Mouse (Mus musculus) CH12.LX (cell line): ENCODE measurements around the gene Unc119. TPM values are rescaled to one million over a fixed set of nuclear protein-coding genes. Genes with fewer than 3 reads are reported as not detected.

Source experiments
- DNase-seq: peaks from one replicate; pipeline ENCODE4 v3.0.0-alpha.2; 2013; ENCODE audit errors: extremely low read depth
- H3K27ac ChIP-seq: 2 replicates; pipeline ENCODE4 v1.5.1; 2012; ENCODE audit warnings: low read depth, mild to moderate bottlenecking, control low read depth, moderate library complexity; ENCODE audit not compliant: insufficient read depth
- H3K27me3 ChIP-seq: replicated peaks from 2 replicates; pipeline ENCODE3; 2012; ENCODE audit warnings: inconsistent platforms
- H3K36me3 ChIP-seq, 2 experiments: replicated peaks in 1 of 2; 2 replicates each; pipeline versions ENCODE3 to v1.6.1; 2012; ENCODE audit warnings: inconsistent platforms in 1 of 2, low read length in 1 of 2, mild to moderate bottlenecking in 1 of 2, mixed read lengths in 1 of 2, moderate library complexity in 1 of 2; ENCODE audit not compliant: control insufficient read depth in 1 of 2, insufficient read depth in 1 of 2
- H3K4me1 ChIP-seq, 2 experiments: 2 replicates each; pipeline ENCODE4 v1.6.1; 2012; ENCODE audit warnings: inconsistent platforms in 1 of 2, moderate library complexity in 1 of 2; ENCODE audit not compliant: insufficient read depth in 2 of 2, control insufficient read depth in 1 of 2
- H3K4me2 ChIP-seq: 2 replicates; pipeline ENCODE4 v1.6.1; 2012; ENCODE audit warnings: low read depth, mild to moderate bottlenecking, control low read depth; ENCODE audit not compliant: poor library complexity, insufficient read depth, severe bottlenecking
- H3K4me3 ChIP-seq, 3 experiments: fragments of 150-350 bp in 1 of 3; sonication (generic) in 1 of 3; replicated peaks in 1 of 3; 2 replicates each; pipeline versions ENCODE3 to v1.5.1; 2011 to 2012; ENCODE audit warnings: low read depth in 2 of 3, low read length in 2 of 3, mild to moderate bottlenecking in 2 of 3, moderate library complexity in 2 of 3, control low read depth in 1 of 3, improper control_type of control experiment in 1 of 3, inconsistent platforms in 1 of 3, mixed read lengths in 1 of 3; ENCODE audit not compliant: poor library complexity in 1 of 3
- H3K79me2 ChIP-seq: replicated peaks from 2 replicates; pipeline ENCODE4 v1.6.1; 2012; ENCODE audit warnings: mild to moderate bottlenecking, moderate library complexity; ENCODE audit not compliant: control insufficient read depth, poor library complexity, insufficient read depth, severe bottlenecking; ENCODE audit errors: extremely low read depth
- H3K9ac ChIP-seq: 2 replicates; pipeline ENCODE4 v1.6.1; 2012; ENCODE audit warnings: low read depth, mild to moderate bottlenecking, control low read depth, moderate library complexity; ENCODE audit not compliant: insufficient read depth
- H3K9me3 ChIP-seq: replicated peaks from 2 replicates; pipeline ENCODE3; 2012; ENCODE audit warnings: low read length, inconsistent platforms, mixed read lengths
- BHLHE40 ChIP-seq: IDR thresholded peaks from 2 replicates; pipeline ENCODE4 v1.6.1; 2011; ENCODE audit warnings: mild to moderate bottlenecking, low read depth, low read length, improper control_type of control experiment
- CHD2 ChIP-seq: IDR thresholded peaks from 2 replicates; pipeline ENCODE4 v1.6.1; 2011; ENCODE audit warnings: low read length, improper control_type of control experiment
- CTCF ChIP-seq, 2 experiments: IDR thresholded peaks in 1 of 2; conservative IDR thresholded peaks in 1 of 2; 2 replicates each; pipeline ENCODE4 v1.5.1; 2011 to 2012; ENCODE audit warnings: low read depth in 2 of 2, low read length in 2 of 2, improper control_type of control experiment in 1 of 2, inconsistent platforms in 1 of 2, mild to moderate bottlenecking in 1 of 2, moderate library complexity in 1 of 2
- E2F4 ChIP-seq: IDR thresholded peaks from 2 replicates; pipeline ENCODE4 v1.6.1; 2011; ENCODE audit warnings: low read depth, low read length, improper control_type of control experiment; ENCODE audit not compliant: insufficient replicate concordance
- ELF1 ChIP-seq: IDR thresholded peaks from 2 replicates; pipeline ENCODE4 v1.6.1; 2014; ENCODE audit warnings: low read depth, mild to moderate bottlenecking, inconsistent platforms, low read length, improper control_type of control experiment
- EP300 ChIP-seq: IDR thresholded peaks from 2 replicates; pipeline ENCODE4 v1.6.1; 2011; ENCODE audit warnings: low read length, improper control_type of control experiment
- ETS1 ChIP-seq: conservative IDR thresholded peaks from 2 replicates; pipeline ENCODE4 v1.6.1; 2012; ENCODE audit warnings: low read depth, mild to moderate bottlenecking, inconsistent platforms, low read length, improper control_type of control experiment, moderate library complexity
- GABPA ChIP-seq: IDR thresholded peaks from 2 replicates; pipeline ENCODE4 v1.6.1; 2012; ENCODE audit warnings: low read depth, low read length, improper control_type of control experiment, inconsistent platforms; ENCODE audit not compliant: insufficient replicate concordance
- HCFC1 ChIP-seq: IDR thresholded peaks from 2 replicates; pipeline ENCODE4 v1.6.1; 2012; ENCODE audit warnings: low read depth, mild to moderate bottlenecking, inconsistent platforms, low read length, improper control_type of control experiment
- IRF4 ChIP-seq: IDR thresholded peaks from 2 replicates; pipeline ENCODE4 v1.6.1; 2014; ENCODE audit warnings: low read depth, mild to moderate bottlenecking, inconsistent platforms, low read length, improper control_type of control experiment
- MAX ChIP-seq: IDR thresholded peaks from 2 replicates; pipeline ENCODE4 v1.6.1; 2011; ENCODE audit warnings: low read length, improper control_type of control experiment
- MEF2A ChIP-seq: IDR thresholded peaks from 2 replicates; pipeline ENCODE4 v1.6.1; 2014; ENCODE audit warnings: low read depth, mild to moderate bottlenecking, inconsistent platforms, low read length, improper control_type of control experiment, borderline replicate concordance
- MXI1 ChIP-seq: IDR thresholded peaks from 2 replicates; pipeline ENCODE4 v1.6.1; 2011; ENCODE audit warnings: mild to moderate bottlenecking, low read depth, low read length, improper control_type of control experiment
- MYC ChIP-seq: IDR thresholded peaks from 2 replicates; pipeline ENCODE4 v1.6.1; 2011; ENCODE audit warnings: low read depth, mild to moderate bottlenecking, improper control_type of control experiment, low read length
- NELFE ChIP-seq: IDR thresholded peaks from 2 replicates; pipeline ENCODE4 v1.6.1; 2011; ENCODE audit warnings: low read depth, low read length, improper control_type of control experiment
- NRF1 ChIP-seq: IDR thresholded peaks from 2 replicates; pipeline ENCODE4 v1.6.1; 2014; ENCODE audit warnings: low read depth, mild to moderate bottlenecking, inconsistent platforms, low read length, improper control_type of control experiment, moderate library complexity
- POLR2A ChIP-seq: IDR thresholded peaks from 2 replicates; pipeline ENCODE4 v1.6.1; 2011; ENCODE audit warnings: low read depth, mild to moderate bottlenecking, improper control_type of control experiment, low read length
- POLR2AphosphoS2 ChIP-seq: IDR thresholded peaks from 2 replicates; pipeline ENCODE4 v1.6.1; 2011; ENCODE audit warnings: low read depth, low read length, improper control_type of control experiment
- RCOR1 ChIP-seq: conservative IDR thresholded peaks from 2 replicates; pipeline ENCODE4 v1.6.1; 2012; ENCODE audit warnings: low read depth, mild to moderate bottlenecking, inconsistent platforms, low read length, improper control_type of control experiment
- SMC3 ChIP-seq: IDR thresholded peaks from 2 replicates; pipeline ENCODE4 v1.6.1; 2011; ENCODE audit warnings: low read depth, low read length, improper control_type of control experiment
- TBP ChIP-seq: conservative IDR thresholded peaks from 2 replicates; pipeline ENCODE4 v1.6.1; 2011; ENCODE audit warnings: low read depth, low read length, improper control_type of control experiment
- TCF12 ChIP-seq: IDR thresholded peaks from 2 replicates; pipeline ENCODE4 v1.6.1; 2014; ENCODE audit warnings: low read depth, mild to moderate bottlenecking, inconsistent platforms, low read length, improper control_type of control experiment
- ZC3H11A ChIP-seq: IDR thresholded peaks from 2 replicates; pipeline ENCODE4 v1.6.1; 2012; ENCODE audit warnings: low read depth, mild to moderate bottlenecking, inconsistent platforms, low read length, improper control_type of control experiment
- ZKSCAN1 ChIP-seq: IDR thresholded peaks from 2 replicates; pipeline ENCODE4 v1.6.1; 2012; ENCODE audit warnings: low read depth, inconsistent platforms, low read length, improper control_type of control experiment, borderline replicate concordance
- ZMIZ1 ChIP-seq: IDR thresholded peaks from 2 replicates; pipeline ENCODE4 v1.6.1; 2012; ENCODE audit warnings: low read depth, mild to moderate bottlenecking, inconsistent platforms, low read length, improper control_type of control experiment
- ZNF384 ChIP-seq: IDR thresholded peaks from 2 replicates; pipeline ENCODE4 v1.6.1; 2012; ENCODE audit warnings: low read depth, low read length, improper control_type of control experiment, inconsistent platforms
- dilution Hi-C: fragments of 300-500 bp; cut with MboI; formaldehyde crosslinking; loops from 2 replicates; pipeline ENCODE4 v1.14.3; 2020; ENCODE audit warnings: low sequenced_read_pairs; ENCODE audit not compliant: extremely low pct_unique_long_range_greater_than_20kb, extremely low pct_ligation_motif_present
- in situ Hi-C: fragments of 300-500 bp; cut with MboI; formaldehyde crosslinking; loops from 3 replicates; pipeline ENCODE4 v1.14.3; 2019; ENCODE audit warnings: low sequenced_read_pairs, low pct_ligation_motif_present, low pct_unique_long_range_greater_than_20kb, mixed read lengths
- polyA plus RNA-seq: library from polyadenylated mRNA; unstranded; fragments of >175 nt; gene quantifications from 2 replicates; pipeline ENCODE4 v1.2.1, GENCODE M21; 2012; ENCODE audit warnings: low read depth; ENCODE audit not compliant: insufficient read length
- total RNA-seq, 2 experiments: library from RNA; depleted of rRNA; stranded (reverse); fragments of 300-350 nt in 1 of 2; fragments of >200 nt in 1 of 2; gene quantifications; 2 replicates each; pipeline ENCODE4 v1.2.3; 2012 to 2014

Gene Unc119
- total and polyA plus RNA-seq, 3 experiments: 81.6 to 227 (median 173) TPM

- TF ChIP-seq IRF4 (peak; percentile 34; the same call in 1 of the 2 replicates), NELFE (peak; percentile 98), POLR2A (peak; percentile 99), EP300 (peak; percentile 3; the same call in 1 of the 2 replicates), ZKSCAN1 (no peak), GABPA (no peak), ELF1 (peak; percentile 26; the same call in 1 of the 2 replicates), NRF1 (peak; percentile 75), ETS1 (no peak; the same call in none of the 2 replicates), TBP (peak; percentile 94), CTCF (conservative IDR thresholded peaks at IDR 0.05 in 1 of 2, IDR thresholded peaks at IDR 0.05 in 1 of 2; ENCODE audit: low read depth in 2 of 2, low read length in 2 of 2) (no peak), MAX (peak; percentile 61)
These were observed 41.8 kb upstream of the Unc119 start, which contains the start of gene Spag5 (continued) for GRCm38 (mm10) chr11:78301357-78302084.

DNA sequence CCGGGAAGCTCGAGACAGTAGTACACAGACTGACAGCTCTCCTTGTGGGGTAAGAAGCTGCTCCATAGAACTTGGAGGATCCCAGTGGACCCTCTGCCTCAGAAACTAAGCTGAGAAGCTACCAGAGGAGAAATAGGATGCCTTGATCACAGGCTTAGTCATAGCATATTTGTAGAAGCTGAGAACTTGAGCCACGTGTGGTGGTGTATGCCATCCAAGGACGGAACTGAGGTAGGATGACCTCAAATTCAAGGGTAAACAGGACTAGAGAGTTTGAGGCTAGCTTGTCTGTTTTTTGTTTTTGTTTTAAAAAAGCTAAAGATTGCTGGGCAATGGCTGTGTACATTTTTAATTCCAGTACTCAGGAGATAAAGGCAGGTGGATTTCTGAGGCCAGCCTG lies 38.0 kb upstream of the Unc119 start:
- Histone ChIP-seq H3K9ac (no peak overlapping the region), H3K4me2 (no peak overlapping the region; the same call in 1 of the 2 replicates)

More for the DNA sequence above, 38.0 kb upstream of the Unc119 start:
- Histone ChIP-seq H3K9me3 (no peaks in the 10 kb centered on the region), H3K36me3 (peaks cover 42 to 60% of the 10 kb centered on the region in 2 experiments), H3K4me3 (no peak overlapping the region), H3K27ac (no peak overlapping the region), H3K4me1 (peaks cover 2 to 53% of the 10 kb centered on the region in 2 experiments; a peak in 3 of 4 replicates), H3K79me2 (peaks cover 33% of the 10 kb centered on the region), H3K27me3 (no peaks in the 10 kb centered on the region)
- dilution Hi-C loops (no loop called here), in situ Hi-C loops (no loop called here)
- TF ChIP-seq TCF12: no peak
- no peak for TF ChIP-seq ZNF384
- TF ChIP-seq MYC: no peak
- no peak for TF ChIP-seq E2F4
- no peak for TF ChIP-seq CHD2
- TF ChIP-seq ELF1: no peak
- TF ChIP-seq MXI1: no peak
- TF ChIP-seq MAX: no peak
- no peak for TF ChIP-seq NELFE
- TF ChIP-seq ZMIZ1: no peak
- no peak for TF ChIP-seq POLR2AphosphoS2
- no peak for TF ChIP-seq MEF2A
- TF ChIP-seq SMC3: no peak
- TF ChIP-seq ETS1: no peak
- TF ChIP-seq ZC3H11A: no peak
- TF ChIP-seq RCOR1: no peak
- no peak for TF ChIP-seq HCFC1
- TF ChIP-seq ZKSCAN1: no peak
- no peak for TF ChIP-seq BHLHE40
- no peak for TF ChIP-seq IRF4
- DNase-seq: no peak
